ENCODE assay signal across 18 mouse cellular contexts in genomic region chr4:138499856-138500645, GRCm38 (mm10).
"Had no signal": no experiment of that assay in that cellular context is flagged by ENCODE, and none has a peak within 500 bp of the region (broad histone marks: within the 10 kb centered on the region; RNA-seq: fewer than 3 reads in every experiment).

No protein-coding gene starts in this region.

- H3K9me3 ChIP-seq: liver, embryonic 13.5 days; midbrain, embryonic 12.5 days; midbrain, embryonic 15.5 days; neural tube, embryonic 12.5 days; neural tube, embryonic 15.5 days; stomach, embryonic 15.5 days had no signal

- H3K36me3 ChIP-seq: liver, embryonic 13.5 days; midbrain, embryonic 12.5 days; midbrain, embryonic 15.5 days; neural tube, embryonic 12.5 days; neural tube, embryonic 15.5 days; stomach, embryonic 15.5 days had no signal

- H3K4me3 ChIP-seq: left cerebral cortex, adult 2 months; liver, embryonic 13.5 days; midbrain, embryonic 12.5 days; midbrain, embryonic 15.5 days; neural tube, embryonic 12.5 days; neural tube, embryonic 15.5 days; stomach, embryonic 15.5 days had no signal

- H3K27me3 ChIP-seq: midbrain, embryonic 15.5 days; neural tube, embryonic 12.5 days; neural tube, embryonic 15.5 days had no signal

- H3K4me1 ChIP-seq: liver, embryonic 13.5 days had no signal

- ATAC-seq: lung, postnatal 0 days; midbrain, embryonic 15.5 days had no signal

- DNase-seq: kidney, postnatal 36 days; layer of hippocampus, postnatal 36 days; liver, embryonic 13.5 days; lung, embryonic 14.5 days; right cerebral cortex, adult 18-20 months; right cerebral cortex, postnatal 14 days; spleen, adult 18-20 months; thymus, adult 18-20 months; thymus, postnatal 36 days had no signal

- H3K27ac ChIP-seq: kidney, postnatal 0 days; left cerebral cortex, adult 2 months; liver, embryonic 13.5 days; macrophage; midbrain, embryonic 12.5 days; midbrain, embryonic 15.5 days; neural tube, embryonic 12.5 days; neural tube, embryonic 15.5 days; stomach, embryonic 15.5 days had no signal

- H3K9ac ChIP-seq: liver, embryonic 13.5 days; lung, embryonic 14.5 days; midbrain, embryonic 12.5 days; midbrain, embryonic 15.5 days; neural tube, embryonic 12.5 days; neural tube, embryonic 15.5 days; stomach, embryonic 15.5 days had no signal
